Mouse (Mus musculus) ES-Bruce4 (cell line): Measurements from ENCODE around the gene Lbhd2.

ENCODE experiments used
- EP300 ChIP-seq: IDR thresholded peaks from 2 replicates; pipeline ENCODE4 v1.6.1; 2011; ENCODE audit warnings: low read depth, low read length; ENCODE audit not compliant: insufficient read depth
- POLR2A ChIP-seq: IDR thresholded peaks from one replicate; pipeline ENCODE4 v1.8.1; 2011; ENCODE audit warnings: low read length; ENCODE audit not compliant: insufficient read depth

- TF ChIP-seq POLR2A (no peak), EP300 (no peak)
Measured at GRCm38 (mm10) chr12:111412581-111413284, 6.1 kb downstream of the Lbhd2 start.
